Mouse (Mus musculus): ENCODE results near the gene Eif6.

DNA sequence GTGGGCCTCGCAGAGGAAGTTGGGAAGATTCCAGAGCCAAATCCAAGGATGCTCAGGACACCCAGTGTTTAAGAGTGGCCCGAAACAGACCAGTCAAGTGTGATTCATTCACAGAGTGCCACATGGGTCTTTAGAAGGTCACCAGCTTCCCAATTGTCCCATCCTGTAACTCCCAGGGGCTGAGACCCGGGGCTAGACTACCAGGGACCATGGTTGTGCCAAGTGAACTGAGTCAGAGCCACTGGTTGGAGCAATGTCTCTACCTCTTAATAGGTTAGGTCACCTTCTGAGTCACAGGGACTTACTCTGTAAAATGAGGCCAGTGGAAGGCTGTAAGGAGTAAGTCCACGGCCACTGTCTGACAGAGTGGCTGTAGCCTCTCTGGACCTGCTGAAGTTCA lies 12.2 kb upstream of the Eif6 start:
- TF ChIP-seq POLR2A (IDR thresholded peaks at IDR 0.05; ENCODE audit: insufficient read length, low read depth) (no peak), E2F4 (IDR thresholded peaks at IDR 0.05; ENCODE audit: insufficient read depth) (no peak), MAX (IDR thresholded peaks at IDR 0.05; ENCODE audit: low read depth) (no peak), MYOG (IDR thresholded peaks at IDR 0.05; ENCODE audit: control insufficient read depth in 1 of 3, insufficient read depth in 1 of 3, insufficient read length in 2 of 3, low read depth in 2 of 3) (no peak), USF1 (IDR thresholded peaks at IDR 0.05; ENCODE audit: low read depth) (no peak)
